Mouse (Mus musculus): ENCODE results near the gene Rab28. TPM values are rescaled to one million over a fixed set of nuclear protein-coding genes. Genes with fewer than 3 reads are reported as not detected.
"Not testable (repeated sequence)": the region's sequence is repeated elsewhere in the genome, so short reads cannot be mapped to it uniquely, and the experiment has no call there.

Gene Rab28
- total RNA-seq, 2 experiments from 2014 or later, result 76.4 to 83.0 TPM

- Histone ChIP-seq H3K27ac (no peak overlapping the region), H3K4me3 (no peak overlapping the region)
- intact Hi-C loops (cut with DNase I), result no loop called here
- no peak for DNase-seq (ENCODE audit: extremely low spot score in 1 of 2, low spot score in 2 of 2)
- no peak for TF ChIP-seq CTCF (IDR thresholded peaks at IDR 0.05)
Measured at GRCm38 (mm10) chr5:41727017-41727416, 19.1 kb upstream of the Rab28 start.

GRCm38 (mm10) chr5:41725573-41725972, 17.6 kb upstream of the Rab28 start:
- Histone ChIP-seq H3K27ac (no peak overlapping the region), H3K4me3 (no peak overlapping the region)
- no peak for TF ChIP-seq CTCF (IDR thresholded peaks at IDR 0.05)
- no peak for DNase-seq (ENCODE audit: extremely low spot score in 1 of 2, low spot score in 2 of 2)
- intact Hi-C loops (cut with DNase I), result no loop called here

DNA sequence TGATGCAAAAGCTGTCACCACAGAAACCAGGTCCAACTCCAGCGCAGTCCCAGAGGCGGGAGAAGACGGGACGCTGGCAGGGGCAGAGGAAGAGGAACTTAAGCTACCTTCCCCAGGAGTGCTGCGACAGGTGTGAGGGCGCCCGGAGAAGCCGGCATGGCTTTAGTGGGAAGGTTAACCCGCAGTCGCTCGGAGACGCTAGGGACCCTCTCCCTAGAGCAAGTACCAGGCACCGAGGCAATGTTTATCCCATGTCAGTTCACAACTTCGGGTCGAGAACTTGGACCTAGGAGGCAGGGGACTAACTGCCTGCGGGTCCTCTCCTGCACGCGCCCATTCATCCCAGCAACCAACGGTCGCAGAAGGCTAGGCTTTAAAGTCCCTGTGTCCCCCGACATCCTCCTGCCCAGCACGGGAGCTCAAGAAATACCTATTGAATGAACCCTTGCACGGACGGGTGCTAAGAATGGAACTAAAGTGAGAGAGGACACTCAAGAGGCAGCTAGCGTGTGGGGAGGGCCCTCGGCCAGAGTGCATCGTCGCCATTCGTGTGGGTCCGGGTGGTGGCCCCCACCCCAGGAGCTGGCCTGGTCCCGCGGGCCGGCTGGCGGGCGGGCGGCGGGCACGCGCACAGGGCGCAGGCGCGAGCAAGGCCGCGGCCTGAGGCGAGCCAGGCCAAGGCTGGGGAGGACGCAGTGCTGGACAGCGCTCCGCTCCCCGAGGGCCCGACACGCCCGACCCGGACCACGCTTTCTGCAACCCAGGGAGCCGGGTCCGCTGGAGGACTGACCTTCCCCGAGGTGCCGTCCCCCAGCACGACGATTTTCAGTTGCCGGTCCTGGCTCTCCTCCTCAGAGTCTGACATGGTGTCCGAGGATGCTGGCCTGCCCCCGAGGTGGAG, 592 bp downstream of the Rab28 start:
- intact Hi-C loops (cut with DNase I), result loop anchor here (1.0 to 5.0 kb wide), 3 partner anchors 58 to 580 kb away; partner anchors contain the start of gene Bod1l
- H3K27ac ChIP-seq, result peak overlapping the region; percentile 98
- H3K4me3 ChIP-seq, result peak overlapping the region; percentile 92
- DNase-seq (ENCODE audit: extremely low spot score in 1 of 2, low spot score in 2 of 2), result peak; percentile 42 to 60
- TF ChIP-seq CTCF (IDR thresholded peaks at IDR 0.05), result no peak

- intact Hi-C loops (cut with DNase I), result loop anchor here (5.0 kb wide), 2 partner anchors 136 to 579 kb away; partner anchors contain the start of gene Bod1l
- Histone ChIP-seq H3K27ac (no peak overlapping the region), H3K4me3 (peak overlapping the region; percentile 92)
- no peak for TF ChIP-seq CTCF (IDR thresholded peaks at IDR 0.05)
- no peak for DNase-seq (ENCODE audit: extremely low spot score in 1 of 2, low spot score in 2 of 2)
Measured at GRCm38 (mm10) chr5:41706777-41707114, 1.2 kb downstream of the Rab28 start.

- intact Hi-C loops (cut with DNase I); DNase-seq (ENCODE audit: extremely low spot score in 1 of 2, low spot score in 2 of 2); H3K4me3 ChIP-seq; H3K27ac ChIP-seq: not testable (repeated sequence)
Measured at GRCm38 (mm10) chr5:41701085-41701484, 6.9 kb downstream of the Rab28 start.

GRCm38 (mm10) chr5:41697958-41698357, 10.0 kb downstream of the Rab28 start:
- peak; percentile 37 for TF ChIP-seq CTCF (IDR thresholded peaks at IDR 0.05)
- Histone ChIP-seq H3K4me3 (no peak overlapping the region), H3K27ac (no peak overlapping the region)
- intact Hi-C loops (cut with DNase I), result no loop called here
- no peak for DNase-seq (ENCODE audit: extremely low spot score in 1 of 2, low spot score in 2 of 2)

- no peak overlapping the region for H3K27ac ChIP-seq
- intact Hi-C loops (cut with DNase I), result no loop called here
- TF ChIP-seq CTCF (IDR thresholded peaks at IDR 0.05), result no peak
Measured at GRCm38 (mm10) chr5:41685016-41685415, 22.9 kb downstream of the Rab28 start.

DNA sequence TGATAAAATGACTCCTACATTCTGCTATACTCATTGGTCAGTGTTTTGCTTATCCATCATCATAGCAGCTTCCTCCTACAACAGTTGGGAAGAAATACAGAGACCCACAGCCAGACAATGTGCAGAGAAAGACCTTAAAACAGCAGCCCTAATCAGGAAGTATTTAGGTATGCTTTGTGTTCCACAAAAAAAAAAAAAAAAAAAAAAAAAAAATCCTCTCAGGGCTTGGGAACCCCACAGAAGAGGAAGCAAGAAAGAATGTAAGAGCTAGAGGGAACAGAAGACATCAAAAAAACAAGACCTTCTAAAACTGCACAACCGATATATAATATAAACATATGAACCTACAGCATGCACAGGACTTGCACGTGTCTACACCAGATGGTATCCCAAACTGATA, 24.0 kb downstream of the Rab28 start:
- Histone ChIP-seq H3K27ac (no peak overlapping the region), H3K4me3 (no peak overlapping the region)
- intact Hi-C loops (cut with DNase I), result no loop called here
- TF ChIP-seq CTCF (IDR thresholded peaks at IDR 0.05), result no peak
- no peak for DNase-seq (ENCODE audit: extremely low spot score in 1 of 2, low spot score in 2 of 2)

More at GRCm38 (mm10) chr5:41685016-41685415, 22.9 kb downstream of the Rab28 start:
- DNase-seq (ENCODE audit: extremely low spot score in 1 of 2, low spot score in 2 of 2), result no peak
- no peak overlapping the region for H3K4me3 ChIP-seq

DNA sequence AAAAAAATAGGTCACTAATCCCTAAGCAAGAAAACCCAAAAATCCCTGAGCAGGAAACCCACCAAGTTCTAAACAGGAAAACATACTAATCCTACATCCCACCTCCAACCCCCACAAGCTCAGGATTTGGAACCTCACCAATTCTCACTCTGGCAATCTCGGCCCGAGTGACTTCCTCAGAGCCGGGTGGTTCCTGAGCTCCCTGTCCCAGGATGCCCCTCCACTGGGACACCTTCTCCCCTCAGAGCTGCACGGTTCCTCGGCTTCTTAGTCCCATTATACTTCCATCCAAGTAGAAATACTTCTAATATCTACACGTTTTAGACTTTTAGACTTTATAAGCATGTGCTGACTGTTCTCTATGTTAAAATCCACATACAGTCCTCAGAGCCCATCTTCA, 41.9 kb downstream of the Rab28 start:
- DNase-seq (ENCODE audit: extremely low spot score in 1 of 2, low spot score in 2 of 2), result no peak
- intact Hi-C loops (cut with DNase I), result no loop called here
- no peak overlapping the region for H3K27ac ChIP-seq
- no peak for TF ChIP-seq CTCF (IDR thresholded peaks at IDR 0.05)
- no peak overlapping the region for H3K4me3 ChIP-seq

GRCm38 (mm10) chr5:41636793-41637192, 71.2 kb downstream of the Rab28 start:
- TF ChIP-seq CTCF (IDR thresholded peaks at IDR 0.05), result no peak
- H3K4me3 ChIP-seq, result no peak overlapping the region
- no peak for DNase-seq (ENCODE audit: extremely low spot score in 1 of 2, low spot score in 2 of 2)
- intact Hi-C loops (cut with DNase I), result no loop called here
- H3K27ac ChIP-seq, result no peak overlapping the region

GRCm38 (mm10) chr5:41627224-41628144, 80.5 kb downstream of the Rab28 start:
- TF ChIP-seq CTCF (IDR thresholded peaks at IDR 0.05), result no peak
- DNase-seq (ENCODE audit: extremely low spot score in 1 of 2, low spot score in 2 of 2), result no peak
- H3K27ac ChIP-seq, result no peak overlapping the region
- intact Hi-C loops (cut with DNase I), result no loop called here
- no peak overlapping the region for H3K4me3 ChIP-seq

- TF ChIP-seq CTCF (IDR thresholded peaks at IDR 0.05), result no peak
- DNase-seq (ENCODE audit: extremely low spot score in 1 of 2, low spot score in 2 of 2), result no peak
- intact Hi-C loops (cut with DNase I), result no loop called here
- Histone ChIP-seq H3K4me3 (no peak overlapping the region), H3K27ac (no peak overlapping the region)
Measured at GRCm38 (mm10) chr5:41625544-41625943, 82.4 kb downstream of the Rab28 start.

Data from left cerebral cortex, adult 2 months (tissue).